In genomic region chr2:65250589-65251104, GRCm38 (mm10) we compare ENCODE assay signal across 20 mouse cellular contexts. TPM values are rescaled to one million over a fixed set of nuclear protein-coding genes. Genes with fewer than 3 reads are reported as not detected.
DNase-seq lines count a peak whose midpoint lies in the region; ATAC-seq lines count a peak whose summit lies in the region.
"Had no signal": no experiment of that assay in that cellular context is flagged by ENCODE, and none has a peak within 500 bp of the region (broad histone marks: within the 10 kb centered on the region; RNA-seq: fewer than 3 reads in every experiment).

No protein-coding gene starts in this region.

- WGBS in heart, embryonic 13.5 days, result 19% methylated on average over 5 of the region's 5 CpGs

- H3K4me1 ChIP-seq in heart, embryonic 13.5 days, result peaks cover 12% of the 10 kb centered on the region
- H3K4me1 ChIP-seq: neural tube, embryonic 15.5 days had no signal

- H3K36me3 ChIP-seq in heart, embryonic 13.5 days, result no peaks in the 10 kb centered on the region
- H3K36me3 ChIP-seq: neural tube, embryonic 15.5 days had no signal

- H3K27ac ChIP-seq in heart, embryonic 13.5 days (replicated peaks), result 0 out of 2 replicates have a peak overlapping the region, but pooled peaks have one; percentile 6
- H3K27ac ChIP-seq: gastrocnemius, adult 2 months; layer of hippocampus, adult 2 months; neural tube, embryonic 15.5 days had no signal

- ATAC-seq in heart, embryonic 13.5 days (ENCODE audit: extremely low read depth, insufficient number of reproducible peaks, low FRiP score, low TSS enrichment), result no peak
- ATAC-seq: liver, postnatal 0 days; midbrain, embryonic 16.5 days had no signal

- H3K9me3 ChIP-seq in heart, embryonic 13.5 days, result no peaks in the 10 kb centered on the region
- H3K9me3 ChIP-seq: neural tube, embryonic 15.5 days had no signal

- 0 out of 2 replicates have a peak overlapping the region, but pooled peaks have one; percentile 15 for H3K4me2 ChIP-seq in heart, embryonic 13.5 days
- H3K4me2 ChIP-seq: neural tube, embryonic 15.5 days had no signal

- no peak overlapping the region for H3K9ac ChIP-seq in heart, embryonic 13.5 days
- H3K9ac ChIP-seq: liver, postnatal 0 days; neural tube, embryonic 15.5 days had no signal

- H3K4me3 ChIP-seq in heart, embryonic 13.5 days, result no peak overlapping the region
- H3K4me3 ChIP-seq: gastrocnemius, adult 2 months; layer of hippocampus, adult 2 months; neural tube, embryonic 15.5 days had no signal

- peak; percentile 90 for DNase-seq in heart, adult 11 months
- no peak for DNase-seq in heart, postnatal 4 days
- peak; percentile 39 to 69 for DNase-seq in kidney, postnatal 36 days
- no peak for DNase-seq in kidney, postnatal 14 days
- no peak for DNase-seq in thymus, postnatal 10 days (ENCODE audit: low spot score in 2 of 2)
- DNase-seq in thymus, adult 18-20 months, result no peak
- DNase-seq: cerebellum, adult 2 months; gastrocnemius, adult 2 months; layer of hippocampus, postnatal 36 days; liver; liver, postnatal 0 days; lung, postnatal 10 days; right cerebral cortex, postnatal 4 days; thymus, postnatal 36 days had no signal

- H3K27me3 ChIP-seq in heart, embryonic 13.5 days (replicated peaks), result no peaks in the 10 kb centered on the region
- H3K27me3 ChIP-seq: CH12.LX; neural tube, embryonic 15.5 days had no signal

RNA-seq across cellular contexts. Expression of gene Cobll1, which starts 11.4 kb away (rescaled TPM):
- total RNA-seq in heart, postnatal 4 days (2021), result 10 to 100 TPM; 34.5 to 34.7 TPM
- 7.9 and 8.1 TPM in 2 replicates for polyA plus RNA-seq in heart, embryonic 13.5 days (2015; fragmentation: Nextera tagmentation; extraction: Ambion mirVana)
- total RNA-seq: MEL had no signal

Comparison
In these comparisons a context has a peak if more than half of its experiments do, and no peak if none do; other contexts are left out.
1. DNase-seq: peak in heart, adult 11 months (single experiment) and kidney, postnatal 36 days (2 of 2); none in heart, postnatal 4 days (single experiment), kidney, postnatal 14 days (single experiment), thymus, postnatal 10 days (0 of 2) and thymus, adult 18-20 months (0 of 2).